In genomic region chr16:76950836-76951486, GRCm38 (mm10) we compare ENCODE assay signal across 16 mouse cellular contexts.
A peak's percentile ranks its signal among the peaks of the same experiment; 100 is the strongest.
DNase-seq lines count a peak whose midpoint lies in the region; ATAC-seq and TF ChIP-seq lines count a peak whose summit lies in the region.
"Had no signal": no experiment of that assay in that cellular context is flagged by ENCODE, and none has a peak within 500 bp of the region (broad histone marks: within the 10 kb centered on the region; RNA-seq: fewer than 3 reads in every experiment).

No protein-coding gene starts in this region.

- H3K4me2 ChIP-seq in midbrain, embryonic 14.5 days (ENCODE audit: low read length), result no peak overlapping the region
- H3K4me2 ChIP-seq in midbrain, embryonic 16.5 days (ENCODE audit: low read length), result no peak overlapping the region
- H3K4me2 ChIP-seq in stomach, postnatal 0 days (replicated peaks; ENCODE audit: low read depth), result no peak overlapping the region
- H3K4me2 ChIP-seq: heart, embryonic 11.5 days; limb, embryonic 12.5 days; midbrain, embryonic 12.5 days; neural tube, embryonic 12.5 days had no signal

- H3K4me3 ChIP-seq in midbrain, embryonic 14.5 days (replicated peaks; ENCODE audit: low read depth, low read length), result no peak overlapping the region
- H3K4me3 ChIP-seq in midbrain, embryonic 16.5 days (ENCODE audit: low read depth, low read length), result no peak overlapping the region
- H3K4me3 ChIP-seq in stomach, postnatal 0 days (ENCODE audit: low read depth, low read length), result no peak overlapping the region
- H3K4me3 ChIP-seq: limb, embryonic 12.5 days; midbrain, embryonic 12.5 days; neural tube, embryonic 12.5 days had no signal

- no peaks in the 10 kb centered on the region for H3K36me3 ChIP-seq in midbrain, embryonic 14.5 days (ENCODE audit: control insufficient read depth, insufficient read depth, low read length)
- H3K36me3 ChIP-seq in midbrain, embryonic 16.5 days (ENCODE audit: control insufficient read depth, insufficient read depth, low read length), result no peaks in the 10 kb centered on the region
- H3K36me3 ChIP-seq in stomach, postnatal 0 days (ENCODE audit: control insufficient read depth, insufficient read depth, low read length), result no peaks in the 10 kb centered on the region
- H3K36me3 ChIP-seq: limb, embryonic 12.5 days; midbrain, embryonic 12.5 days; neural tube, embryonic 12.5 days had no signal

- H3K9ac ChIP-seq in midbrain, embryonic 14.5 days (replicated peaks; ENCODE audit: low read length), result no peak overlapping the region
- no peak overlapping the region for H3K9ac ChIP-seq in midbrain, embryonic 16.5 days (ENCODE audit: low read depth, low read length)
- no peak overlapping the region for H3K9ac ChIP-seq in stomach, postnatal 0 days (ENCODE audit: low read length)
- H3K9ac ChIP-seq: limb, embryonic 12.5 days; midbrain, embryonic 12.5 days; neural tube, embryonic 12.5 days had no signal

- no peaks in the 10 kb centered on the region for H3K9me3 ChIP-seq in midbrain, embryonic 14.5 days (ENCODE audit: control insufficient read depth, low read length)
- no peaks in the 10 kb centered on the region for H3K9me3 ChIP-seq in midbrain, embryonic 16.5 days (replicated peaks; ENCODE audit: control insufficient read depth, low read length, poor library complexity, severe bottlenecking)
- no peaks in the 10 kb centered on the region for H3K9me3 ChIP-seq in stomach, postnatal 0 days (ENCODE audit: control insufficient read depth, low read length)
- H3K9me3 ChIP-seq: limb, embryonic 12.5 days; midbrain, embryonic 12.5 days; neural tube, embryonic 12.5 days had no signal

- ATAC-seq in midbrain, embryonic 14.5 days (ENCODE audit: low FRiP score, low TSS enrichment), result no peak
- ATAC-seq in midbrain, embryonic 16.5 days, result no peak
- ATAC-seq in stomach, postnatal 0 days (ENCODE audit: low FRiP score, low TSS enrichment), result peak; percentile 45; the same call in 1 of the 2 replicates
- no peak for ATAC-seq in cerebellum, adult (ENCODE audit: insufficient number of reproducible peaks, low FRiP score, low TSS enrichment)
- ATAC-seq in granulocyte monocyte progenitor cell, adult 5-6 weeks (replicated peaks; ENCODE audit: poor library complexity, severe bottlenecking), result no peak
- ATAC-seq: CD4-positive, CD25-positive, alpha-beta regulatory T cell, adult 4 months had no signal

- intact Hi-C loops in left cerebral cortex, postnatal 10 days (cut with DNase I), result no loop called here

- TF ChIP-seq EP300 in stomach, postnatal 0 days (optimal IDR thresholded peaks at IDR 0.05), result no peak

- no peak for TF ChIP-seq CTCF in stomach, postnatal 0 days (IDR thresholded peaks at IDR 0.05; ENCODE audit: low read depth)

- no peaks in the 10 kb centered on the region for H3K27me3 ChIP-seq in midbrain, embryonic 14.5 days (ENCODE audit: control insufficient read depth, insufficient read depth, low read length)
- no peaks in the 10 kb centered on the region for H3K27me3 ChIP-seq in midbrain, embryonic 16.5 days (ENCODE audit: control insufficient read depth, insufficient read depth, low read depth, low read length)
- no peaks in the 10 kb centered on the region for H3K27me3 ChIP-seq in stomach, postnatal 0 days (ENCODE audit: control insufficient read depth, insufficient read depth, low read length)
- H3K27me3 ChIP-seq: limb, embryonic 12.5 days; midbrain, embryonic 12.5 days; neural tube, embryonic 12.5 days had no signal

- WGBS in midbrain, embryonic 14.5 days, result 67% methylated on average over 10 of the region's 10 CpGs
- WGBS in midbrain, embryonic 16.5 days, result 56% methylated on average over 10 of the region's 10 CpGs
- 70% methylated on average over 10 of the region's 10 CpGs for WGBS in stomach, postnatal 0 days

- no peaks in the 10 kb centered on the region for H3K4me1 ChIP-seq in midbrain, embryonic 14.5 days (ENCODE audit: control insufficient read depth, insufficient read depth, low read length)
- no peaks in the 10 kb centered on the region for H3K4me1 ChIP-seq in midbrain, embryonic 16.5 days (ENCODE audit: control insufficient read depth, insufficient read depth, low read length)
- H3K4me1 ChIP-seq in stomach, postnatal 0 days (replicated peaks; ENCODE audit: control insufficient read depth, insufficient read depth), result no peaks in the 10 kb centered on the region
- H3K4me1 ChIP-seq: limb, embryonic 12.5 days; midbrain, embryonic 12.5 days; neural tube, embryonic 12.5 days had no signal

- no peak overlapping the region for H3K27ac ChIP-seq in midbrain, embryonic 14.5 days (replicated peaks; ENCODE audit: low read depth, low read length)
- H3K27ac ChIP-seq in midbrain, embryonic 16.5 days (ENCODE audit: low read length), result no peak overlapping the region
- no peak overlapping the region for H3K27ac ChIP-seq in stomach, postnatal 0 days (replicated peaks)
- H3K27ac ChIP-seq: limb, embryonic 12.5 days; midbrain, embryonic 12.5 days; neural tube, embryonic 12.5 days had no signal

- peak; percentile 50 for DNase-seq in midbrain, embryonic 14.5 days
- peak; percentile 39 to 74 for DNase-seq in layer of hippocampus, adult 18-20 months (ENCODE audit: low spot score in 2 of 2)
- peak; percentile 62 to 75 for DNase-seq in left cerebral cortex, postnatal 10 days (ENCODE audit: extremely low spot score in 1 of 2, low spot score in 2 of 2)
- DNase-seq in stomach, postnatal 0 days (ENCODE audit: low spot score), result no peak
- no peak for DNase-seq in urinary bladder, adult 2 months (ENCODE audit: low spot score)
- DNase-seq: cerebellum, adult 11 months; kidney, adult 9 months; lung, adult 18-20 months had no signal

Comparison
In these comparisons a context has a peak if more than half of its experiments do, and no peak if none do; other contexts are left out.
1. DNase-seq: peak in midbrain, embryonic 14.5 days (single experiment), layer of hippocampus, adult 18-20 months (2 of 2) and left cerebral cortex, postnatal 10 days (2 of 2); none in stomach, postnatal 0 days (single experiment) and urinary bladder, adult 2 months (single experiment).